Mouse (Mus musculus): Measurements from ENCODE around the gene Insig2. TPM values are rescaled to one million over a fixed set of nuclear protein-coding genes. Genes with fewer than 3 reads are reported as not detected.

The Insig2 gene
- total RNA-seq, 2 experiments from 2014 or later, result 41.5 to 43.0 TPM

DNA sequence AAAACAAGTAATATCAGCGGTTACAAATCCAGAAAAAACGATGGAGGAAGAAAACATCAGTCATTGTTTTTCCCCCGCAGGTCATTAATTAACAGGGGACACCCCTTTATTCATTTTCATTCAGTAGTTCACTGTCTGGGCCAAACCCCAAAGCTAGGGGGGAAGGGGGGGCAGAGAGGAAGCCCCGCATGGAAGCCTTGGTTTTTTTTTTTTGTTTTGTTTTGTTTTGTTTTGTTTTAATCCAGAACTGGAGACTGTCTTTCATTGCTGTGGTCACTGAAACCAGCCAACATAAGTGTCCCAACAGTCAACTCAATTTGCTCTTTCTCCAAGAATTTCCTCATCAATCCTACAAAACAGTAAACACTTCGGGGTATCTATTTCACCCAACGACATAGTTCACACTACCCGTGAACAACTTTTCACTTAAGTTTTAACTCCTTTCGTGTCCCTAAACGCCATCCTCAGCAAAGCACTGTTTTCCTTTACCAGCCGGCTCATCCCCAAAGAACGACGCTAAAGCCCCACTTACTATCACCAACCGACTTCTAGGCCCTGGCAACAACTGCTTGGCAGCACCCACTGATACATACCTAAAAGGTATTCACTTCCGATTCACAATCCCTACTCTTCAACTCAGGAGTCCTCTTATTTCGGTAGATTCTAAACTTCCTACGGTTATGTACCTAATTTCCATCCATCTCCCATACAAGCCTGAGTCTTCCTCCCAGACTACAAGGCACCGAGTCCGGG lies 5.6 kb downstream of the Insig2 start:
- DNase-seq, result no peak

GRCm38 (mm10) chr1:121323501-121323900 lies 8.9 kb downstream of the Insig2 start:
- DNase-seq, result no peak

GRCm38 (mm10) chr1:121314766-121315428 lies 17.5 kb downstream of the Insig2 start:
- DNase-seq, result no peak

GRCm38 (mm10) chr1:121313181-121313580 lies 19.2 kb downstream of the Insig2 start:
- DNase-seq, result no peak

DNA sequence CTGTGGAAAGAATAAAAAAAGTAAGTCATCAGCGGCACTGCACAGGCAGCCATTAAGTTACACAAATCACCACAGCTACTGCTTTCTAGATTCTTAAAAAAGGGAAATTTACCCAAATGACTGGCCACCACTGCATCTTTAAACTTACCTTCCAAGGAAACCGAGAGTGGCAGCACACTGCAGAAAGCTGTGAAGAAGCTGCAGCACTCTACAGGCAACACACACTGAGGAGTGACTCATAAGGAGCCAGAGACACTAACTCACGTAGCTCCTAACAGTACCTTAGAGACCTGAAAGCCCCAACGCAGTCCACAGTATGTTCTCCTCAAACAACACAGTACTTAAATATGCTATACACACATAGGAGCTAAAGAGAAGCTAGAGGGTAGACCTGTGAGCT lies 20.1 kb downstream of the Insig2 start:
- no peak for DNase-seq

DNA sequence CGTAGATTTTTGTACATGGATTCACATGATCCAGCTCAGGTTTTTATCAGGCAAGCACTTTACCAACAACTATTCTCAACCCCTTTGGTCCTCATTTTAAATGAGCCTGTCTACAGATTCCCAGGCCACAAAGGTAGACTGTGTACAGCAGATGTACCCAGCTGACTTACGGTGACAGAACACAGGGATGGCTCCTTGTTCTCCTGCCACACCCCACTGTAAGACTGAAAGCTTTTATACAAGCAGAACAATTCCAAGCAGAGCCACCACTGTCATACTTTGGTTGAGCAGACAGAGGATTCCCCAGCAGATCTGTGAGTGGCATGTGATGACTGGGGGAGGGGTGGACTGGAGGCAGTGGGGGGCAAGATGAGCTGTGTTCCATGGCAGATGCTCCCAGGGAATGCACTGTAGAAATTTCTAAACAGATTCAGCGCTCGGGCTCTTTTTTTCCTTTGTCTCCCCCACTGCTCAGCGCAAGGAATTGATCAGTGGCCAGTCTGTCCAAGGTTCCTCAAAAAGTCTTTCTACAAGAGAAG lies 35.6 kb downstream of the Insig2 start:
- no peak for DNase-seq

- no peak for DNase-seq
These were observed 38.8 kb downstream of the Insig2 start for GRCm38 (mm10) chr1:121293571-121293970.

DNA sequence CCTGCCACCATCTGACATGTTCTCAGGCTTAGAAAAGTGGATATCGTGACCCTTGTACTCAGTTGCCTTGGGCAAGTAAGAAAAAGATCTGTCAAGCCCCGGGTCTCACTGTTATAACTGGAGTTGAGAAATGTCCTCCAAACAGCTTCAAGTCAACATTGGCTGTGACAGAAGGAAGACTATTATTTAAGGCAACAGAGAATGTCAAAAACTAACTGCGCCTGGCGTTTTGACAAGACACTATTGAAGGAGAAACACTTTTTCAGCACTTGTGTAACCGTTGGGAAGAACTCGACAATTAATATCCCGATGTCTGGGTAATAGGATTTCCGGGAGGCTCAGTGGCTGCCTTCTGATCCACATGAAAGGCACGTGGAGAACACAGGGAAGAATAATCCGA lies 41.5 kb downstream of the Insig2 start:
- DNase-seq, result no peak

- no peak for DNase-seq
These were observed 42.0 kb downstream of the Insig2 start for GRCm38 (mm10) chr1:121290340-121290739.

GRCm38 (mm10) chr1:121284197-121284596 lies 48.2 kb downstream of the Insig2 start:
- no peak for DNase-seq

GRCm38 (mm10) chr1:121280501-121280900 lies 51.9 kb downstream of the Insig2 start:
- no peak for DNase-seq

DNA sequence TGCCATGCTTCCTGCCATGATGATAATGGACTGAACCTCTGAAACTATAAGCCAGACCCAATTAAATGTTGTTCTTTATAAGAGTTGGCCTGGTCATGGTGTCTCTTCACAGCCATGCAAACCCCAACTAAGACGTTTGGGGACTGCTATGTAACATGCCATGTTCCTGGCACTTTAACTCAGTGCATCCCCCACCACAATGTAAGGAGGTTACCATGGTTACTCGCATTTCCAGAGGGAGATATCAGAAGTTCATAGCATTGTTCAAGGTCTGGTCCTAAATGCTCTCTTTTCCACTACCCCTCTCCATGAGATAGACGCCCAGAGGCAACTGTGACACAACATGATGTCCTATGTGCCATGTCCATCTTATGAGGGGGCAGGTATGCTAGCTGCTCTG lies 54.0 kb downstream of the Insig2 start:
- no peak for DNase-seq

DNA sequence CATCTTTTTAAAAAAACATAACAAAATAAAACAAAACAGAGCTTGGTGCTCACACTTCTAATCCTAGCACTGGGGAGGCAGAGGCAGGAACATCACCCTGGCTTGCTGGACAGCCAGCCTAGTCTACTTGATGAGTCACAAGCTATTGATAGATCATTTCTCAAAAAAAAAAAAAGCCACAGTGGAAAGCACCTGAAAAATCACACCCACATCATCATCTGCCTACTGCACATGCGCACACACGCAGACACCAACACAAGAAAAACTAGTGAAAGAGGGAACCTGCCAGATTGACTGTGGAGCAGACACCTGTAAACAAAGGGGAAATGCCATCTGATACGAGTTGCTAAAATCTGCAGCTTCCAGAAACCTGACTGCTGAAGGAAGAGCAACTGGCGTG lies 54.9 kb downstream of the Insig2 start:
- DNase-seq, result no peak

DNA sequence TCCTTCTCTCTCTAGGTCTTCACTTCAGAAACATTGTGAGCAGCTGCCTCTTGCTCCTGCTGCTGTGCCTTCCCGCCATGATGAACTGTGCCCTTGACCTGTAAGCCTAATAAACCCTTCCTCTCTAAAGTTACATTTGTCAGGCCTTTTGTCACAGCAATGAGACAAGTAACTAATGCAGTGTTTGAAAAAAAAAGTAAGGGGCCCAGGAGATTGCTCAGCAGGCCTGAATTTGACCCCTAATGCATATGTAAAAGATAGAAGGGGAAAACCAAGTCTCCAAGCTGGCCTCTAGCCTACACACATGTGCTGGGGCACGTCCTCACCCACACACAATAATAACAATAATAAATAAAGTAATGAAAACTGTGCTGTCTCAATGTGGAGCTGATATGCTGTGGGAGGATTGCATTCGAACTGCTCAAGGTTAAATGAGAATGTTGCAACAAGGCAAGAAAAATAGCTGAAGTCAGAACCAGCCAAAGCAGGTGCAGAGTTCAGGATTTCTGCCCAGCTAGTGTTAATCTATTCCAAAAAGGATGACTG lies 56.4 kb downstream of the Insig2 start:
- no peak for DNase-seq

GRCm38 (mm10) chr1:121260171-121260741 lies 72.1 kb downstream of the Insig2 start:
- no peak for DNase-seq

Other genes starting within 250 kb of the Insig2 start
- 10 to 100 TPM; 11.9 to 15.4 TPM for gene Ccdc93, start 98.5 kb upstream of the Insig2 start, total RNA-seq (2021)
- not detected for gene Htr5b, start 195.9 kb upstream of the Insig2 start, total RNA-seq (2021)
- gene Ddx18, start 235.4 kb upstream of the Insig2 start, total RNA-seq (2021), result 10 to 100 TPM; 17.1 to 21.6 TPM